Mouse (Mus musculus) layer of hippocampus, adult 18-20 months (tissue): Measurements from ENCODE around the gene 4930469K13Rik. TPM values are rescaled to one million over a fixed set of nuclear protein-coding genes. Genes with fewer than 3 reads are reported as not detected.
A peak's percentile ranks its signal among the peaks of the same experiment; 100 is the strongest.

Experiments
- DNase-seq, 2 experiments: peaks; one replicate each; pipeline ENCODE4 v3.0.0; 2022; ENCODE audit warnings: low spot score in 2 of 2
- total RNA-seq, 2 experiments: library from RNA; stranded (reverse); gene quantifications; 2 replicates each; pipeline ENCODE4 v1.2.3; 2021

4930469K13Rik gene
- total RNA-seq, 2 experiments from 2014 or later, result not detected

DNA sequence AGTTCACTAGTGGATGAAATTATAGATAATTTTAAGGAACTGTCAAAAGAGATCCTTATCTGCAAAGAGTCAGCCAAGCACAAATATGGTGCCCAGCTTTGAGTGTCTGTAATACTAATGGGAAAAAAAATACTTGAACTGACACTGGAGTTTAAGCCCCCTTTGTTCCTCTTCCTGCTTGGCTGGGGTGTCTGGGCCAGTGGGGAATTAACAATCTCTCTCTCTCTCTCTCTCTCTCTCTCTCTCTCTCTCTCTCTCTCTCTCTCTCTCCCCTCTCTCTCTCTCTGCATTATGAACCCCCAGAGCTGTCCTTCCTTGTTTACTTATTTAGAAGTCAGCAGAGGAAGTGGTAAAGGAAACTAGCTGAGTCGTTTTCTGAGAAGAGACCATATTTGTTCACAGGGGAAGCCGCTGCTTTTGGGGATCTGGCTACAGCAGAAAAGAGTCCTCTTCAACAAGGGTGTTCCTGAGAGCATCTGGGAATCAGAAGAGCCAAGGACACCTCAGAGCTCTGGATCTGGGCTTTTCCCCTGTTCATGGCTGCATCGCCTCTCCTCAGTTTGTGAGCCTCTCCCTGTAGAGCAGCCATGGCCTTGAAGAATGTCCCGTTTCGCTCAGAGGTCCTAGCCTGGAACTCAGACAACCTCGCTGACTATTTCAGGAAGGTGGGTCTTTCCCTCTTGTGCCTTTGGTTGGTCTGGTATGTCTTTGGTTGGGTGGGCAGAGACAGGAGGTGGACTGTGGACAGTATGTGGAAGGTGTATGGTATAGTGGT, 51.4 kb downstream of the 4930469K13Rik start, which contains the start of gene Lcp2:
Gene Lcp2 (plus strand): TSS at position 154 of the 775 bp plus-strand sequence.
- DNase-seq, result no peak

DNA sequence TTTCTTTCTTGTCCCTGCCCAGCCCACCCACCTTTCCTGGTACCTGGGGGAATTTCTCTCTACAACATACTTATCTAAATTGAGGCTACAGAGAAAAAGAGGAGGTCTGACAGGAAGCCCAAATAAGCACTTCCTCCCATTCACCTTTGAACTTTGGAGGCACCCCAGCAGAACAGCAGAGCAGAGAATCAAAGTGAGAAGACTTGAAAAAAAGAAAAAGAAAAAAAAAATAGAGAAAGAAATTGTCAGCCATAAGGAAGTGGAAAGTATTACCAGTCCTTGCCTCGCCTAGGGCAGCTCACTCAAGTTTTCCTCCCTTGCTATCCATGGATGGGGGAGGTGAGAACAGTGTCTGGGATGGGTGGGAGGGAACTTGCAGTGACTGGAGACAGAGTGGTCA, 55.5 kb downstream of the 4930469K13Rik start:
- no peak for DNase-seq

DNA sequence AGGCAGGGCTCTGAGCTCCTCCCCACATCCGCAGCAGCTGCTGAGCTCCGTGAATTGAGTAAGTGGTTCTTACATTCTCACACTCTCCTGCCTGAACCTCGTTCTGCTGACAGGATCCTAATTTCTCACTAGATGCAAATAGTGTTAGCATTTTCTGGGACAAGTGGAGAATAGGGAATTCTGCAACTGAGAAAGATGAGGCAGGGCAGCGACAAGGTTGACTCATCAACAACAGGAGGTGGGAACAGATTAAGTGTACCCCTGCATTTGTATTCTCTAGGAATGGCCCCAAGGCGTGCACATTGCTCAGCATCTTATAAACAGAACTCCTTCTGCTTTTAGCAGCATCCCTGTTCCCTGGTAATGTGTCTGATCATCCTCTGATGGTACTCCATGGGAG, 58.3 kb downstream of the 4930469K13Rik start:
- no peak for DNase-seq

DNA sequence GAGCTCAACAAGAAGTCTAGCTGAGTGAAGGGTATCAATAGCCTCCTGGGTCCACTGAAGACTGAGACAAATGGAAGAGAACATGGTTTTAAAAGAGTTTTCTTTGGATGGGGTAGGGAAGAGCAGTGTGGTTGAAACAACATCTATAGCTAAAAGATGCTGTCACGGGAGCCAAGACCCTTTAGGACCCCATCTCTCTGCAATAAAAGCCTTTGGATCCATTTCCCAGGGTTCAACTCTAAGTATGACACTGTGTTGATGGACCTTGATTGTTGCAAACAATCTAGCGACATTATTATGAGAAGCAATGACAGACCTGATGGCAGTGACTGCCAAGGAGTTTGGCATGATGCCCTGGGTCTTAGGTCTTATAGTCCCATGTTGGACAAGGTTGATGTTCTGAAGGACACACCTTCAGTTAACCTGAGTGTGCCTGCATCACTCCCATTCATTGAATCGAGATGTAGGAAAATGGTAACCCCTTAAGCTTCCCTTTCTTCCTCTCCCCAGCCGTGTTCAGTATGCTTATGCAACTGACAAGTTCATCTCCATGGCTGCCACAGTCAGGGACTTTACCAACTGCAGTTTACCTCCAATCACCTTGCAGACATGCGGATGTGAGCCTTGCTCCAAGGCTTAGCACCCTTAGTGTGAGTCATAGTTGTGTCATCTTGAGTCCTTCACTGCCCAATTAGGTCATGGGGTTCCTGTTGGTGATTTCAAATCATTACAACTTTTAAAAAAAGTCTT, 62.3 kb downstream of the 4930469K13Rik start:
- DNase-seq, result no peak

DNA sequence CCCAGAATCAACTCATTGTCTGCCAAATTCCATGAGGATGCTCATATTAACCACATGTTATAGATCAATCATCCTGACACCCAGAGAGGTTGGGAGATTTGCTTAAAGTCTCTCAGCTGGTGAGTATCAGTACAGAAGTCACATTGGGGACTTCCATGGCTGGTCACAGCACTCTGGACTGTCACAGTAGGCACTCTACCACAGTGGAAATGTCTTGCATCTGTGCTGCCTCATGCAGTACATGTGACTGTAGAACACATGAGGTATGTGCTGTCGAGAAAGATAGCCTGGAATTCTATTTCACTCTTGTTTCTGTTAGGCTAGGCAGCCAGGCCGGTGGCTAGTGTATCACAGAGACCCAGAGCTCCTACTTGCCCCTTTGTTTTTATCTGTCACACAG, 63.6 kb downstream of the 4930469K13Rik start:
- DNase-seq, result no peak

DNA sequence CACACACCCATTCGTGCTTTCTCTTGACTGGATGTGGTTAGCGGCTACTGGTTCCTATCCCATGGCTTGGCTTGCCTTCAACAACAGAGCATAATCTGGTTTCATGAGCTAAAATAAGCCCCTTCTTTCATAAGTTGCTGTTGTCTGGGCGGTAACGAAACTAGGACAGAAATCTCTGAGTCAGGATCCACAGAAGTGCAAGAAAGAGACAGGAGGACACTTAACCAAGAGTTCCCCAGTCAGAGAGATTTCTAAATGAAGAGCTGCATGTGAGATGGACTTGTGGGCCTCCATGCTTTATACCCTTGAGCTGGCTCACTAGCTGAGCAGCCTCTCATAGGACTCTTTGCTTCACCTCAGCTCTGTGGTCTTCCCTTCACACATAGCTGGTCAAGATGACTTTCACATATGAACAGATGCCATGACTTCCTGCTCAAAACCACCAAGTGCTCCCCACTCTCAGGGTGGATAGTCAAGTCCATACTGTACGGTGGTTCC, 64.3 kb downstream of the 4930469K13Rik start:
- DNase-seq, result no peak

DNA sequence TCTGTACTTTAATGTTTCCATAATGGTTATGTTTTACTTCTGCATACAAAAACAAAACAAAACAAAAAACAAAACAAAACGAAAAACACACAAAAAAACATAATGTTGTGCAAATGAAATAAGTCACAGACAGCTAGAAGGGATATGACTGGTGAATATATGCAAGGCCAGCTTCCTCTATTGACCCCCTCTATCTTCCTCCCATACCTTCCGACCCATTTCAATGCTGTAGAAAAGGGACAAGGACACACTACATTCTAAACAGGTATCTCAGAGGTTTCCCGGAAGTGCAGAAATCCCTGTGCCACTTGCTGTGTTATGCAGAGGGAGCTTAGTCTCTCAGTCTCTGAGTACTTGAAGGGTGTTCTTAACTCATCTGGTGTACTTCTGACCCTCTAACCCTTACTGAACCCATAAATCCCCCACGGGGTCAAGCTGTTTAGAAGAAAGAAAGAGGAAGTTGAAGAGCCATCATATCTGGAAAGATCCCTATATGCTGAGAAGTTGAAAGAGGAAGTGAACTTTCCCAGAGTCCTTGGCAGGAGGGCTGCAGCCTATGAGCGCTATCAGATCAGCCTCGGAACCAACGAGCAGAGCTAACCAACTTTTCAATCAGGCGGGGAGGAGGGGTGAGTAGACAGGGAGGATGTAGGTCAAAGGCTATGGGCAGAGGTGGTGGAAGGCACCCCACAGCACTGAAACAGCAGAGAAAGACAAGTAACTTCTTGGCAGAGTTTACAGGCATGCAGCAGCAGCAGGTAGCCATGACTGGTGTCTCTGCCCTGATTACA, 67.1 kb downstream of the 4930469K13Rik start:
- DNase-seq, result no peak

DNA sequence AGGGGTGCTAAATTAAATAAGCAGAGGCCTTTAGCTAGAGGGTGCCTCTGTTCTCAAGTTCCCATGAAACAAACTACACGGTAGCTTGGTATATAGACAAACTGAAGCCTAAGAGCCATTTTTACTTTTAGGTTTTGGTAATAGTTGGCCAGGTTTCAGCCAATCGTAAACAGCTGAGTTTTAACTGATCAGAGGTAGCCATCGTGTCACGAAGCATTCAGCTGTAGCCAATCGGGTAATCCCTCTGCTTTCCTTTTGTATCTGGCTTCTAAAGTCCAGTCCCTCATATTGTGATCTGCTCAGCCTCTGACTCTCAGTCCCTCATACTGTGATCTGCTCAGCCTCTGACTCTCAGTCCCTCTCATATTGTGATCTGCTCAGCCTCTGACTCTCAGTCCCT, 68.7 kb downstream of the 4930469K13Rik start:
- no peak for DNase-seq

DNA sequence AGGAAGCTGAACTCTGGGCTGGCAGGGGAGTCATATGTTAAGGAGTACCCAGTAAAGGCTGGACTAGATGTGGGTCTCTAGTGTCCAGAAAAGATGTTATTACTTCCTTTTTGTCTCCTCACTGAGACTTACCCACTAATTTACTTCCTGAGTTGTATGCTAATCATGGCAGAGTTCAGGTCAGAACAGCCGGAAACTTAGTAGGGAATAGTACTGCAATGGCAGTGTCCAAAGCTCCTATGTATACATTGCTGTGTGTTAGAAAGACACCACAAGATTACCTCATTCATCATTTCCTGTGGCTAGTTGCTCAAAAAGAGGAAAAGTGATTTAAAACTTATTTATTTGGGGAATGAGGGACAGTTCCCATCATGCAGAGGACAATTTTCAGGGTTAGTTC, 73.3 kb downstream of the 4930469K13Rik start:
- no peak for DNase-seq

DNA sequence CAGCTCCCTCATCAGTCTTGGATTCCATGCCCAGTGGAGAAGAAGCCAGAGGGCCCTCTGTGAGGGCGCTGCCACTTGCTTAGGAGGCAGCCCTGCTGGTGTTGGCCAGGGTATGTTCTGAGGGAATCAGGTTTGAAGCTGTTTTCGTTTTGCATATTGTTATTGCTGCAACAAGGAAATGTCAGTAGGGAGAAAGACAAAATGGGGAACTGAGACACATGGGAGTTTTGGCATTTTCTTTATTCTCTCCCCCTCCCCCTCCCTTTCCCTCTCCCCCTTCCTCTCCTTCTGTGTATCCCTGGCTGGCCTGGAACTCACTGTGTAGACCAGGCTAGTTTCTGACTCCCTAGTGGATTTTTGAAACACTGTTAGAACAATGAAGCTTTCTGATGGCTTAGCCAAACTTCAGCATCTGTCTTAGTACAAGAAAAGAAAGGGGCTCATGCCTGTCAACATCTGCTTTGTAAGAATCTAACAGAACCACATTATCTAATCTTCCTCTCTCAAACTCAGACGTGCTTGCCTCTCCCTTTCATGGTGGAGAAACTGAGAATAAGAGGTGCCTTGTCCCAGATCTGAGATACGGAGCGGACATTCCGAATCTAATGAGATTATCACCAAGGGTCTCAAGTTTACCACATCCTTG, 86.2 kb downstream of the 4930469K13Rik start:
- DNase-seq, result no peak

DNA sequence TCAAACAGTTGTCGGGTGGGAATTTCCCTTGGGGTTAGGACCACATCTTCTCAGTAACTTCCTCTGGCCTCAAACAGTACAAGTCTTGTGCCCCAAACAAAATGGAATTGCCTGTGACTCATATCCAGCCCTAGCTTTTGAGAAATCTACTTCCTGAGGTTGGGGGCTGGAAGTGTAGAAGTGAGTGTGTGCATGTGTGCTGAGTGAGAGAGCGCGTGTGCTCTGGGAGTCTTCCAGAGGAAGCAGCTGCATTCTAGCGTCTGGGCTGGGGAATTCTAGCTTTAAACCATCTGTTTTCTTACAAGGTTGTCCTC, 87.5 kb downstream of the 4930469K13Rik start:
- no peak for DNase-seq

DNA sequence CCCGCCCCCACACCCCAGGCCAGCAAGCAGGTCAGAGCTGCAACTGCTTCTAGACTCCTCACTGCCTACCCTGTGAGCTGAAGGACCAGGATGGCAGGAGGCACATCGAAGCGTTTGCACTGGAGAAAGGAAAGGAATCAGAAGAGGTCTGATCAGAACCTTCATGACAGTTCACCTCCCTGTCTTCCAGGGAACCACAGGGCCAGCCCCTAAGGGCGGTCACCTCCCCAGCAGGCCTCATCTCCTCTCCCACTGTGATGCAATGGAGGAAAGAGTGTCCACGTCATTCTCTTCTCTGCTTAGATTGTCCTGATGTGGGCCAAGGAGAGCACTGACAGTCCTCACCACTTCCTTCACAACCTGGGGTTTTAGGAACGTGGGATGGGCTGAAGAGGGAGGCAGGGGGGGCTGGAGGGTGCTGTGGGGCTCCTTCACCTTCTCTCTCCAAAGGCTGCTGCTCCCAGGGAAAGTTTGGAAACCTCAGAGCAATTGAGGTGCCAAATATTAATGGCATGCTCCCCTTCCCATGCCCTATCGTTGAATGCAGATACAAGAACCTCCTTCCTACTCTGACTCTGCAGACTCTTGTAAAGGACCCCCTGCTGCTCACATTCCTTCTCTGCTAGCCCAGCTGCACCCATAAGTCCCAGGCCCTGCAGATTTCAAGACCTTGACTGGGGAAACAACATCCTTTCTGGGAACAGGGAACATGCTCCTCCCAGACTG, 88.1 kb downstream of the 4930469K13Rik start:
- DNase-seq, result no peak

DNA sequence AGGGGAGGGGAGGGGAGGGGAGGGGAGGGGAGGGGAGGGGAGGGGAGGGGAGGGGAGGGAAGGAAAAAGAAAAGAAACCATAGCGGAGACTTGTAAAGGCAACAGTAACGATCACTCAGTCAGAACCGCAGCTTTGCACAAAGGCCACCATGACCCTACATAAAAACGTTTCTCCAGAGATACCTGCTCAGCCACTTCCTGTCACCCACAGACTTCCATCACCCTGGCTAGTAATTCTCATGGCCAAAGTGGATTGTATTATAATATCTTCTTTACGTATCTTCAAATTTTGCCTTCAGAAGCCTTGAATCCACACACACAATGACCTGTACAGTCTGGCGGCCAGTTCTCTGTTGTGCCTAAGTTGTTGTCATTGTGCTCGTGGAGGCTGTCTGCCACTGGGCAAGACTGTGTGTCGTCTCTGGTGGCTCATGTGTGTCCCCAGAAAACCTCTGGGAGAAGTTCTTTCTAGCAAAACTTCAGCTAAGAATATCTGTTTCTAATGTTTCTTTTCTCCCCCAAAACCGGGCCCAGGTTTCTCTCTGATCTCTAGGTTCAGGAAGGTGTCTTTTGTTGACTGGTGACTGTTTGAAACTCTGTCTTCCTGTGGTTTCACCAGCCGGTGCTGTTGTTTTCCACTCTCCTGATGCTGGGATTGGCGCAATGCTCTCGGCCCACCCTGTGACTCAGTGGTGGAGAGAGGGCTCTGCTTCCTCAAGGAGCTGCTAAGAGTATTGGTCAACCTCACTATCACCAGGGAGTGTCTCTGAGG, 88.9 kb downstream of the 4930469K13Rik start:
- no peak for DNase-seq

DNA sequence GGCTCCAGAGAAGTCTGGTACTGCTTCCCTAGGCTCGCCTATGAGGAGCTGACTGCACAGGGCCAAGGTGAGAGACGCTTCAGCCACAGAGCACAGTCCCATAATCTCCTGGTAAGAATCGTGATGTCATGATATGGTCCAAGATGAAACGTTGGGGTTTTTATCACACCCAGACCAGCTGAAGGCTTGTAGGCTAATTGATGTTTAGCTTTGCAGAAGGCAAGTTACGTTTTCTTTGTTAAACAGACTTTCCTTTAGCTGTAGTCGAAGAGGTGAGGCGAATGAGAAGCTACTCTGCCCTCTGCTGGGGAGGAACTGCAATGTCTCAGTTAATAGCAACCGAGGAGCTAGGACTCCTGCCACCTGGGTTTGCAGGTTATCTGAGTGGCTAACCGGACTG, 89.7 kb downstream of the 4930469K13Rik start:
- DNase-seq, result peak; percentile 9 to 71

DNA sequence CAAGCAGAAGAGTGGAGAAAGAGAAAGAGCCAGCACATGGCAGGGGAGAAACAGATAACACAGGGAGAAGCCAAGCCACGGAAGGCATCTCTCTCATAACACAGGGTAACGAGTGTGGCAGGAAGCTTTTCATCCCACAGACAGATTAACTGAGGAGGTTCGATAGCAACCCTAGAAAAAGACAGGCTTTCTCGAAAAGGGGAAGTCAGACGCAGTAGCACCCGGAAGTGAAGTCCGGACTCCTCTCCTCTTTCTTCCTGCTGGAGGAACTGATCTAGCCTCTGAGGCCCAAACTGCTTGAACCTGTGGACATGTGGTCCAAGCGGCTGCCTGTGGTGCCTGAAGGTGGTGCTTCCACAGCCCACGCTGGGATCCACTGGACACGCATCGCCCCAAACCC, 90.1 kb downstream of the 4930469K13Rik start:
- no peak for DNase-seq

DNA sequence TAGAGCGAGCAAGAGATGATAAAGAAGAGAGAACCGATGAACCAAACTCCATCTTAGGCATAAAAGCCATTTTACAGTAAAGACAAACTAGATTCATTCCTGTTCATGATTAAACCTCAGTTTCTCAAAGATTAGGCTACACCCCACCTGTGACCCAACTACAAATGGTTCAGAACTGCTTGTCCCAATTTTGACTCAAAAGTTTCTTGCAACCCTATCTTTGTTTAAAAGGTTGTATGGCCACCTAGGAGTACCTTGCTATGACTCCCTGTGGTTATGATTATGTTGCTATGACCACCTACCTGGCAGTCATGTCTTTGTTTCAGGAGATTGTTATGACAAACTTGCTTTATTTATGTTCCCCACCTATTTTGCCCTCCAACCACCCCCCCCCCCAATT, 90.7 kb downstream of the 4930469K13Rik start:
- no peak for DNase-seq

DNA sequence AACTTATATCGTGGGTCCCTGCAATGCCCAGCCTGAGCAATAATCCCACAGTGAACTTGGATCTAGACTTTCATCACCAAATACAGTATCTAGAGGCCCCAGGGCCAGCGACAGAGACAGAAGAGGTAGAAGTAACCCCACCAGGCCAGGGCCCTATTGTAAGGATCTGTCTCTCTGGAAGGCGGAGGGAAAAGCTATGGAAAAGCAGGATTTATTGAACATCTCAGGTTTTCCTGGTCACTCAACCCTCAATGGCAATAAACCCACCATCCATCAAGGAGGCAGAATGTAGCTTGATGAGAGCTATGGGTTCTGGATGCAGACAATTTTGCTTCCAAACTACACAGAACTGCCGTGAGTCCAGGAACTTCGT, 95.8 kb downstream of the 4930469K13Rik start:
- no peak for DNase-seq

DNA sequence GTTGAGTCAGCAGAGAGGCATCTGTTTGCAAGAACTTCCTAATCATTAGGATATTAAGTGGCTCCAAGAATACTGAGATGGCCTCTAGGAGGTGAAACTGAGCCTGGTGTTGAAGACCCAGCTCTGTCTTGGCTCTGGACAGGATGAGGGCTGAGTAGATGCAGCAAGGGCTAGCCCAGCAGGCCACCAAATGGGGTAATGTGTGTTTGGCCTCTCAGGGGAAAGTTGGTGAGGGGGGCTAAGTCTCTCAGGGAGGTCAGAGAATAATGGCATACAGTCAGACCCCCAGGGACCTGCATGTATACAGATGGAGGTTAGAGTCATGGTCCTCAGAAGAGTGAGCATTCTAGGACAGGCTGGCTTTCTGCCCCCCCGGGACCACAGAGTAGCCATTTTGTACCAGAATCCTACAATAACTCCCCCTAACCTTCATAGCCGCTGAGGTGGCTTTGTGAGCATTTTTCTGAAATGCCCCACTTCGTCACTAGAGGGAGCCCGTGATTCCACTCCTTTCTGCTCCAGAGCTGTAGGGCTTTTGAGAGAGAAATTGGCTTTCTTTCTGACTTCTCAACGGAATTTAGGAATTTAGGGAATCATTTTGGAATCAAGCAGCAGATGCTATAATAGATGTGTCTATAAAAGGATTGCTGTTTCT, 96.3 kb downstream of the 4930469K13Rik start:
- DNase-seq, result peak; percentile 16 to 72

DNA sequence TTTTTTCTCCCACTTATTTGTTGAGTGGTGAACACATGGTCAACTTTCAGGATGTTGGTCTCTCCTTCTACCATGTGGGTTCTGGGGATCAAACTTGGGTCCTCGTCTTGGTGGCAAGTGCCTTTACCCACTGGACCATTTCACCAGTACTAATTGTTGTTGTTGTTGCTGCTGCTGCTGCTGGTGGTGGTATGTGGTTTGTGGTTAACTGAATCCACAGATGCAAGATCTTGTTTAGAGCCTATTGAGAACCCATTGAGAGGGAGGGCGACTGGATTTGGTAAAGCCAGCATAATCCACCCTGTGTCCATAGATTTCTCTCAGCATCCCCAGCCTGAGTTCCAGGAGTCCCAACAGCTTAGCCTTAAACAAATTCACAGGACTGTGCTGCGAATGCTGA, 97.9 kb downstream of the 4930469K13Rik start:
- DNase-seq, result no peak
